Mouse (Mus musculus) ES-E14 (cell line): ENCODE measurements around the gene Rps6ka5.

Experiments
- CHD2 ChIP-seq: IDR thresholded peaks from 2 replicates; pipeline ENCODE4 v1.6.1; 2014; ENCODE audit warnings: mild to moderate bottlenecking, low read depth, low read length, inconsistent platforms
- MAFK ChIP-seq: IDR thresholded peaks from 2 replicates; pipeline ENCODE4 v1.6.1; 2014; ENCODE audit warnings: mild to moderate bottlenecking, low read depth, low read length, inconsistent platforms; ENCODE audit not compliant: insufficient read depth
- ZC3H11A ChIP-seq: IDR thresholded peaks from 2 replicates; pipeline ENCODE4 v1.6.1; 2012; ENCODE audit warnings: low read depth, mild to moderate bottlenecking, inconsistent platforms, low read length, borderline replicate concordance
- ZNF384 ChIP-seq: IDR thresholded peaks from 2 replicates; pipeline ENCODE4 v1.6.1; 2012; ENCODE audit warnings: low read depth, low read length, inconsistent platforms

DNA sequence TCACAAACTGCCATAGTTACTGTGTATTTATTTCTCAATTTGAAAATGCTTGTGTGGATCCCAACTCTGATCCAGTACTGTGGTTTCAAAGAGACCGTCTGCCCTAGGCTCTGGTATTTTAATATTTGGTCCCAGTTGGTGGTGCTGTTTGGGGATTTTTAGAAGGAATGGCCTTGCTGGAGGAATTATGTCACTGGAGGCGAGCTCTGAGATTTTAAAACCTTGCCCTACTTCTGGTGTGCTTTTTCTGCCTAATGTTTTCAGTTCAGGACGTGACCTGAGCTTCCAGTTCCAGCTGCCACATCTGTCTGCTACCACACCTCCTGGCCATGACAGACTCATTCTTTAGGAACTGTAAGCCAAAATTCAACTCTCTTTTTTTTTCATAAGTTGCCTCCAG, 121.2 kb downstream of the Rps6ka5 start:
- TF ChIP-seq ZNF384 = no peak
- no peak for TF ChIP-seq CHD2
- no peak for TF ChIP-seq ZC3H11A
- no peak for TF ChIP-seq MAFK
